Mouse (Mus musculus) urinary bladder, postnatal 10 days (tissue): ENCODE data around the gene Naaa.

Experiments used
- DNase-seq: peaks from one replicate; pipeline ENCODE4 v3.0.0; 2022; ENCODE audit warnings: low spot score

Gene Naaa

DNA sequence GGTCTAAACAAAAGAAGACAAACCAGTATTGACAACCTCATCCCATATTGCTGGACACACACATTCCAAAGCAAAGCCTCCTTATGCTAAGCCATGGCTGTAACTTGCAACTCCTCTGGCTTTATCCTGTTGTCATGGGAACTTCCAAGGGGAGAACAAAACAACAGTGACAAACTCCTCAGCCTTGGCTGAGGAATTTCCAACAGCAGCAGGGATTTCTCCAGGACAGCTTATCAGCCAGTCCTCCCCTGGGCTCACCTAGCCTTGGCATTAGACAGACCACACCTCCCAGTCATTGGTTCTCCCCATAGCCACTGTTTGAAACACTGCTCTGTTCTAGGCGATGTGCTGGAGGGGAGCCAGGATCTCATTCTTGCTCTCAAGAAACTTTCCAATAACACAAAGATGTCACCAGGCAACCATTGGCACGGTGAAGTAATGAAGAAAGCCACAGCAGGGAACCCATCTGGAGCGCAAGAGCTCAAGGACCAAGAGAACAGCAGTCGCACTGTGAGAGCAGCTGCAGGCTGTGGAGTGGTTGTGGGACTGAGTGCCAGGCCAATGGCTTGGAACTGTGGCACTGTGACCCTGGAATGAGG, 14.1 kb downstream of the Naaa start:
- DNase-seq: no peak

DNA sequence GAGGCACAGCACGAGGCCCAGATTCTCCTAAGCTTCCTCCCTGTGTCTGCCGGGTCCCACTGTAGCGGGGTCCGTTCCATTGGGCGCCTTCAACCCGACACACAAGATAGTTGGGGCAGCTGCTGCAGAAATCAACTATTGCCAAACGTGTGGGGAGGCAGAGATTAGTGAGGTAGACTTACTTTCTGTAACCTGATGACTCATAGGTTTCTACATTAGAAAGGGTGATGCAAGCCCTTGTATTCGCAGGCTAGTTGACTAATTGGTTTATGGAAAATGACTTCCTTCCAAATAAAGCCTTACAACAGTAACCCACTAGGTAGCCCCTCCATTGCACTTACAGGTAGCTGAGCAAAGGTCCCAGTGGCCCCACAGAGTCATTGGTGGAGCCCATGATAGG, 15.3 kb downstream of the Naaa start:
- no peak for DNase-seq

DNA sequence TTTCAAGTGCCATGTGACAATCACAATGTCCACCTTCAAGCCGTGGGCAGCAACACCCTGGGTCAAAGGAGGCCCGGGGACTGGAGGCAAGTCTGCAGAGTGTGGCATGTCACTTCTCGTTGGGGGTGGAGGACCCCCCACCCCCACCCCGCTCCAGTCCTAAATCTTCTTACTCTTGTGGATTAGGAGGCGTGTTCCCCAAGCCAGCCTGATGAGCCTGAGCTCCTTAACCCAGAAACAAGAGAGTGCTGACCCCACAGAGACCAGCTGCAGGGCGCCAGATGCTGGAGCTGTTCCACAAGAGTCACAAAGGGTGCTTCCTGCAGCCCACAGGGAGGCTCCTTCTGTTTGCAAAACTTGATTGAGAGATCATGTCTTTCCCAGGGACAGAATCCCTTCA, 21.8 kb downstream of the Naaa start, which contains the start of gene Ppef2:
Gene Ppef2, minus strand, starts transcription at position 61 of the 400 bp plus-strand sequence.
- no peak for DNase-seq

DNA sequence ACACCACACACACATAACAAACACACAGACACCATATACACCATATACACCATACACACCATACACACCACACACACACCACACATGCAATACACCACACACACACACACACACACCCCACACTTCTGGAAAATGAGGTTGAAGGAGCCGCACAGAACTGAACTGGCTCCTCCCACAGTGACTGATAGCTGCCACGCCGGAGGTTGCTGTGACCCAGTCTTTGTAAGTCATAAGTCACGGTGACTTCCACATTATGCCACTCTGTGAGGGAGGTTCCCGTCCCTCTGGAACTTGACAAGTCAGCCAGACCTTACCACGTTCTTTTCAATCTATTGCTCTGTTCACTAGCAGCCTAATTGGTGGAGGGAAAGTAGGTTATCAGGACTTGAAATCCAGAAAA, 23.5 kb downstream of the Naaa start:
- no peak for DNase-seq

DNA sequence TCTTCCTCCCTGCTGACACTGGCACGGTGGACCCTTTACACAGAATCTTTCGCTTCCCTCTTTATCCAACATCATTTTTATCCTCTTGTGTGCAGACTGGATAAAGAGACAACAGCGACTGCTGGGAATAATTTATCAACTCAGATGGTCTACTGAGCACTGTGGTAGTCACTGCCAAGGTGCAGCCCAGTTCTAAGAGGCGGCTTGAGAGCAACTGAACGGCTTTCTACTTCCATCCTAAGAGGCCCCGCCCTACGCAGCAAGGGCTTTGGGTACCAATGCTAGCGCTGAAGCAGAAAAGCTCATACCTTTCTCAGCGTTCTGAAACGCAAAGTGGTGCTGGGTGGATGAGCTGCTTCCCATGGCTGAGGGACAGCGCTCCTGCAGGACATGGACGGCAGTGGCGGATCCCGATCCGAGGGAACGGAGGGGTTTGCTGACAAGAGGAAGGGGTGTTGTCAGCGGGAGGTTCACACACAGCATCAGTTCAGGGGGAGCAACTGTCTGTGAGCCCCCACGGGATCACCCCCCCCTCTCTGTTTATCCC, 25.1 kb downstream of the Naaa start:
- no peak for DNase-seq

DNA sequence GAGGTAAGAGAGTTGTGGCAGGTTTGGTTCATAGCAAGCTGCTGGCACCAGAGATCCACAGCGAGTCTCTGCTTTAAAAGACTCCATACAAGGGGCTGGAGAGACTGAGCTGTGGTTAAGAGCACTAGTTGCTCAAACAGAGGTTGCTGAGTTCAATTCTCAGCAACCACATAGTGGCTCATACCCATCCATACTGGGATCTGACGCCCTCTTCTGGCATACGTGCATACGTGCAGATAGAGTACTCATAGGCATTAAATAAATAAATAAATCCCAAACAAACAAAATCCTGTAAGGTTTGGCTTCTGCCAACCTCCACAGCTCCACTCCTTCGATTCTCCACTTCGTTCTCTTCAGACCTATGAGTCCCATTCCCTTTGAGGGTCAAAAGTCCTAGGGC, 25.9 kb downstream of the Naaa start:
- no peak for DNase-seq

DNA sequence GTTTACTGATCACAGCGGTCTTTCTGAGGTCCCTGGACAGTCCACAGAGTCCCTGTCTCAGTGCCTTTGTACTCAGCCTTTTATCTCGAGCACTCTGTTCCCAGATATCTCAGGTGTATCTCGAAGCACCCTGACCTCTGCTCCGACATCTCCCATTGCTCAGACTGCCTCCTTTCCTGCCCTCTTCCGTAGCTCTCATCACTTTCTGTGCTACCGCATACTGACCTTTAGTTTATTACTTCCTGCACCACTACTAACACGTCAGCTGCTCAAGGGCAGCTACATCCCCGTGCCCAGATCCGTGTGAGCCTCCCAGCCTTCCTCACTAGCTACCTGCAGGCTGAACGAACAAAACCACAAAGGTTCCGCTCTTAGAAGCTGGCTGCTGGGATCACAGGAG, 29.4 kb downstream of the Naaa start:
- no peak for DNase-seq

DNA sequence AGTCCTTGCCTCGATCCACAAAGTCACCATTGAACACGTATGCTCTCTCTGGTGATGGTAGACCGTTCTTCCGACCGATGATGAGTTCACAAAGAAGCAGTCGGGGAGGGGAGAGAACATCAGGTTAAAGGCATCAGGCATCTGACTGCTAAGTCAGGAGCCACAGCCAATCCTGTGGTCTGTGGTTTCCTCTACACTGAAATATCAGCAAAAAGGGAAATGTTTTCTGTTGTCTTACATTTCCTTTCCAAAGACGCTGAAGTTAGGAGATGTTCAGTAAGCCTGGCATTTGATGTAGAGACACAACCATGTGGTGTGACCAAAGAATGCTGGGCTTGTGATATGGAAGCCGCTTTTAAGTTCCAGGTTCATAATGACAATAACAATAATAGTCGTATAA, 32.5 kb downstream of the Naaa start:
- DNase-seq: no peak

DNA sequence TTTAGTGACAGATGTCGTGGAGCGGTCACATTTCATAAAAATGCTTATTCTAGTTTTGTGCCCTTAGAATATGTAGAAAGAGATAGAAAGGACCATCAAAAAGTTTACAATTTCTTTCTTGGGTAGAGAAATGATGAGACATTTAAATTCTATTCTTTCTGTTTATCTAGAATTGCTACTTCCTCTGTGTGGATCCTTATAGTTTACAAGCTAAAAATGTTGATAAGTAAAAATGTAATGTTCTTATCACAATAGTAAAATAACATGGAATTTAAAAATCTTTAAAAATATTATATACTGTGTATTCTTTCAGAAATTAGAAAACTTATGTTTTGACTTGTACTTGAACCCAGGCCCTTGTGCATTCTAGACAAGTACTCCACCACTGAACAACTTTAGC, 33.1 kb downstream of the Naaa start:
- no peak for DNase-seq

DNA sequence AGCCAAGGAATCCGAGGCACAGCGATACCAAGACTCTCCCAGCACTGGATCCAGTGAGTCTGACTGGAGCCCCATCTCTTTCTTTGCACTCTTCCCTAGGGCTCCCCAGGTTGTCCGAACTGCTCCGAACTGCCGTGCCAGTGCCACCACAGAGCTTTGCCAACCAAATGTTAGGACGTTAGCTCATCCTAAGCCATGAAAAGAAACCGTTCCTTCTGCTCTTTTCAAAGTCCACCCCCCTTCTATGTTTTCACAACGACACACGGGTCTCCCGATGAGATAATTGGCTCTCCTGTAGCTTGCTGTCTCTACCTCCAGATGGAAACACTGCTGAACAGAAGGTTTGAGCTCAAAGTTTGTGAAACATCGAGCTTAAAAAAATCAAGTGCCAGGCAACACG, 37.2 kb downstream of the Naaa start:
- no peak for DNase-seq

DNA sequence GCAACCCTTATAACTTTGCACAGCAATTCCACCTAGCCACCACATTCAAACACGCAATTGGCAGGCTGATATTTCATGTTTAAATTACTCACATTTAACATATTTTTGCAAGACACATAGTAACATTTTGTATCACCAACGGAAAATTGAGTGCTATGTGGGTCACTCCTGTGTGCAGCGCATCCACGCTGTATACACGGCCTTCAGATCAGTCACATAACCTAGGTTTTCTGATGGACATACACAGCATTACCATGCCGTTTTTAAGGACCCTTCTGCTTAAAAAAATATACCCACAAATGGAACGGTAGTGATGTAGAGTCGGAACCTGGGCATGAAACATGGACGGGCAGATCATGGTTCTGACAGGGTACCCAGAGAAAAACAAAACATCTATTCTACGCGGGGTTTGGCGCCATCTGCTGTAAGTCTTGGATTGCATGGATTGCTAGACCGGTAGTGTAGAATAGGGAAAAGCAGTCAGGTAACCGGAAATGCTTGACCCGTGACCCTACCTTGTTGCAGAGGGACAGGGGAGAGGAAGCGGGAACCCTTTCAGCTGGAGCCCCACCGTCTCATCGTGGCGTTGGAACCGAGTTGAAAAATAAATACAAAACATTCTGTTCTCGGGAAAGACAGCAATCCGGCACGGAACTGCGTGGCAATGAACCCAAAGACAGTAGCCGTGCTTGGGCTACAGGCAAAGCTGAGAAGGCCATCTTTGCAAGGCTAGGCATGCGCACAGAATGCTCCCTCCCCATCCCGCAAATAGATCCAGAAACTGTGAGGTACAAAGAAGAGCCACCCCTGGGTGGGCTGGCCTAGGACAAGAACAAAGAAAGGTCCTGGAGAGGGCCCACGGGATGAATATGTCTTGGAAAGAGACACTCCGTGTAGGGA, 38.4 kb downstream of the Naaa start:
- no peak for DNase-seq

DNA sequence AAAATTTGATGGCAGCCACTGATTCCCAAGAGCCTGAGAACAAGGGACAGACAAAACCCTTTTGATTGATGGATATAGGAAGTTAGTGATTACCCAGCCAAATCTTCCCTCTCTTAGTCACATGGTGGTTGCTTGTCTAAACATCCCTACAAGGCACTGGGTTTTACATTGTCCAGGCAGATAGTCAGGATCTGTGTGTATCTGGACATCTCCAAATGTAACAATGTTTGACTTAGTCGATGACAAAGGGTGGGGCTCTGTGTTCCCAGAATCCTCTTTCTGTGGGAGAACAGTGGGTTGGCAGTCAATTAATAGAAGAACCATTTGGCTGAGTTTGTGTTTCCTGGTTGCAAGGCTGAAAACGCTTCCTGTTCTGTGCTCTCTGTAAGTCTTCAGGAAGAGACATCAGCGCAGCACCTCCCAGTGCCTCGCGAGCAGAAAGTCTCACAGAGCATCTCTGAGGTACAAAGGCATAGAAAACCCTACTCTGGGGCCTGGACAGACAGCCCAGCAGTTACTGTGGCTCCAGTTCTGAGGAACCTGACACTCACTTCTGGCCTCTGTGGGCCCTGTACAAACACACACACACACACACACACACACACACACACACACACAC, 42.9 kb downstream of the Naaa start:
- DNase-seq: no peak

DNA sequence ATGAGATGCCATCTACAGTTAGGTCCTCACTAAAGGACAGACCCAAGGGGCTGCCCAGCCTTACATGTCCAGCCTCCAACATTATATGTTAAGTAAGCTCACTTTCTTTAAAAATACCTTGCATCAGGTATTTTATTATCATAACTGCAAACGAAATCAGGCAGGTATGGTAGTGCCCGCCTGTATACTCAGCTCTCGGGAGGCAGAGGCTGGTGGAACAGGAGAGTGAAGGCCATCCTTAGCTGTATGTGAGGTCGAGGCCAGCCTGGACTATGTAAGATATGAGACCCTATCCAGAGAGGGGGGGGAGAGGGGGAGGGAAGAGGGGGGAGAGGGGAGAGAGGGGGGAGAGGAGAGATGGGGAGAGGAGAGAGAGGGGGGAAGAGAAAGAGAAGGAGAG, 44.6 kb downstream of the Naaa start:
- no peak for DNase-seq

DNA sequence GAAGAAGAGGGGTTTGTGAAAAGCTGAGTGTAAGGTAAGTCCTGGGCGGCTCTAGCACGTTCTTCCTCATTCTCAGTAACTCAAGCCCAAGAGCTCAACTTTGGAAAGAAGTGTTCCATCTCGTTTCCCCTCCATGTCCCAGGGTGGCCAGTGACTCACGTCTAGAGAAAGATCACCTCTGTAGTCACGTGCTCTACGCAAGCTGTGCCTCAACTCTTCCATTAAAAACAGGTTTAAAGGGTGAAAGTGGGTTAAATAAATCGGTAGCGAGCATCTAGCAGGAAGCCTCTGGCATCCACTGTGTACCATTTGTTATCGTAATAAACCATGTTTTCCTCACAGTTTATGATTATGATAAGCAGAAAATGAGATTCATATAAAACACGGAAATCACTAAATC, 46.1 kb downstream of the Naaa start:
- no peak for DNase-seq

DNA sequence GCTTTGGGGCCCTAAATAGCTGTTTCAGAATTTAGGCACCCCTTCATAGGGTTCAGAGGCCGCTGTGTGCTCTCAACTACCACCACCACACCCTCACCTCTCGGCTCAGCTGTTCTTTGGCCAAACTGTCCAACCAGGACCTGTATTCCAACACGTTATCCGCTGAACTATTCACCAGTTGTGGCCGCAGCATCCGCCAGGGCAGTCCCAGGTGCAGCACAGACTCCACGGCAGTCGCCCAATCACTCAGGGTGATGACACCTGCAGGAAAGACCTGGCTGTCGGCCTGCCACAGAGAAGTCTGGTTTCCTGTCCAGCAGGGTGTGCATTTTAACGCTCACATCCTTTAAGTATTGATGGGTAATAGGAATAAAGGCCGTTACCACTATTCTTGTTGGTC, 47.7 kb downstream of the Naaa start:
- no peak for DNase-seq

DNA sequence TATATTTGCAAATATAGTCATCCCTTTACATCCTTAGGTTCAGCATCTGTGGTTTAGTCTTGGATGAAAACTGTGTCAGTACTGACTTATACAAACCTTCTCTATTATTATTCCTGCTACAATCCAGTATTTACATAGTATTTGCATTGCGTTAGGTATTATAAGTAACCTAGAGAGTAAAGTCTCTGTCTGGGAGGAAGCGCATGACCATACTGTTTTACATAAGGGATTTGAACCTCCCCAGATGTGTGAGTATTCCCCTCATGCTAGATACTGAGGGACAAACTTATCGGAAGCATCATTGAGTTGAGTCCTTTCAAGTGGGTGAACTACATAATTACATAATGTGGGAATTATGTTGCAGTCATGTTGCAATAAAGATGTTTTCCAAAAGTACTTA, 48.5 kb downstream of the Naaa start:
- no peak for DNase-seq

DNA sequence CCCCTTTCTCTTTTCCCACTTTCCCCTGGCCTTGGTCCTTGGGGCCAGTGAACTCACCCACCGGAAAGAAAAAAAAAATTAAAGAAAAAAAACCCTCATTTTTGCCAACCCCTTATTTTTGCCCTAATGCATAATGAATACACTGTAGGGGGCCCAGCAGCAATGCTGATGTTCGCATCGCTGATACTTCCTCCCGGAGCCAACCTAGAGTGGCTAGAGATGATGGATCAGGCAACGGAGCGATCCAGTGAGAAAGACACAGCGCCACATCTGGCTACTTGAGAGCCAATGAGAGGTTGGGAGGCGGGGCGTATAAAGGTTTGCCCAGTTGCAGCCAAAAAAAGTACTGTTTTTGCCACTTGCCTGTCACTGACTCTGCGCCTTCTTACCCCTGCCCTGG, 49.2 kb downstream of the Naaa start:
- DNase-seq: no peak

DNA sequence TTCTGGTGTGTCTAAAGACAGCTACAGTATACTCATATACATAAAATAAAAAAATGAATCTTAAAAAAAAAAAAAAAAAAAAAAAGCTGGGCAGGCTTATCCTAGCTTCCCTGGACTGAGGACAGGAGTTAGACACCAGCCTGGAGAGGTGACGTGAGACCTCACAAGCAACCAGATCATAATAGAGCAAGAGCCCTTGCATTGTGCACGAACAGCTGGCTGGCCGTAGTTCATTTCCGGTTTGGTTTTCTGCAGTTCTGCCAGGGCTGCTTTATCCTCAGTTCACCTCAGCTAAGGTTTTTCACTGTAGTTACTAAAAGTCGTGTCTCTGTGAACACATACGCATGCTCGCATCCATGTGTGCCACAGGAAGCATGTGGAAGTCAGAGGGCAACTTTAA, 50.2 kb downstream of the Naaa start:
- no peak for DNase-seq

DNA sequence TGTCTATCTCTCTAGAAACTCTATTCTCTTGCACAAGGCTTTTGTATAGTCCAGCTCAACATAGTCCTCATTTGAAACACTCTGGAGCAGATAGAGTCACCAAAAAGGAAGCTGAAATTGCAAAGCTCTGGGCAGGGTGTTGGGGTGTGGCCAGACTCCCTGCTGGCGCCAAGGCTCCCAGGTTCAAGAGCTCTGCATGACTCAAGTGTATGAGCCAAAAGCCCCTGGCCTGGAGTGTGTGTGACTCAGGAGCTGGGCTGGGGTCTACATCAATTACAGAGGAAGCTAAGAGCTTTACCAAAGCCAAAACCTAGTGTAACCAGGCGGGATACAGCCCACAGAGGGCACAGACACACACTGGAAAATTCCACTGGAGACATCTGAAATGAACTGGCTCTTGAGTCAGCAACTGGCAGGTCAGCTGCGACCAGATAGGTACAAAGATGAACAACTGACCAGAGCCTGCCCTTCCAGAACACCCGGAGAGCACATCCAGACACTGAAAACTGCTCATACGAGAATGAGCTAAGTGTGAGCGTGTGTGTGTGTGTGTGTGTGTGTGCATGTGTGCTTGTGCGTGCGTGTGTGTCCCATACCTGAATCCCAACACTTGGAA, 57.6 kb downstream of the Naaa start:
- DNase-seq: no peak

DNA sequence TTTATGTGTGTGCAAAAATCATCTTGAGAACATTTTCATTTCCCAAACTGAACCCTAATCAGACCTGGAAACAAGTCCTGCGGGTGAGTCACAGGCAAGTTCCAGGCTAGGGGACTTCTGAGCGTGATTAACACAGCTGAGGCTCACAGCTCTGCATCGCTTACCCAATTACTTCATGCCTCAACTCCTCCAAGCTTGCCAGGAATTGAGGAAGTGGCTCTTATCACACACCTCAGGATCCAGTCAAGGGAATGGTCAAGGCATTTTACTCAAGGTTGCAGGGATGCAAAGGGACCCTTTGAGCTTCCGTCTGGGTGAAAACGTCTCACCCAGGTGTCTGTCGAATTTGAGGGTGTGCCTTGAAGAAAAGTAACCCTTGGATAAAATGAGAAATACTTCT, 58.1 kb downstream of the Naaa start:
- DNase-seq: no peak

DNA sequence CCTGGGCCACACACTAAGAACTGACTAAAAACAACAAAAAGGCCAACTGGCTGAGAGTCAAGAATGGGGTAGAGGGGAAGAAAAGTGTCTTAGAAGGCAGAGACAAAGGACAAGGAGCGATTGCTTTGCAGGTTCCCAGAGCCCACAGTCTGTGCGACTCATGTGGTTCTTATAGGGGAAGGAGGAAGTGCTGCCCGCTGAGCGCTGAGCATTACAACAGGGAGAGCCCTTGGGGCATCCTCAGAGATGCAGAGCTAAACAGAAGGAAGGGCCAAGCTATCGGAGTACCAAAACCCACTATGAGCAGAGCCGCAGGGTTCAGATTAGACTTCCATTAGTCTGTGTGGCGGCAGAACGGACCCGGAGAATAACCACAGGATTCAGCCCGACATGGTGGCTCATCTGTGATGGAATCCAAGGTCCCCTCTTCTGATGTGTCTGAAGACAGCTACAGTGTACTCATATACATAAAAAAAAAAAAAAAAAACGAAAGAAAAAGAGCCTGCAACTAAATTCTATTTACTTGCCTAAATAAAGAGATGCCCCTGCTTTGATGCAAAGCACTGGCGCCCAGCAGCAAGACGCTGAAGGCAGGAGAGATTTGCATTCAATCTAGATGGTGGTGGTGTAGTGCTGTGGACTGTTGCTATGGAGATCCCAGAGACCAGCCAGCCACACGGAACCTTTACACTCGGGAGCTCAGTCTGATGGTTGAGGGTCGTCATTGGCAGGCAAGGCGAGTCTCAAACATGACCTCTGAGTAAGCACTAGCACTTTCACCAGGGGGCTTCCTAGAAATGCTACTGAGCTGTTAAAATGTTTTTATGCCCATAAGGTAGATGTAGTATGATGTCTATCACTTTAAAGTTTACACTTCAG, 58.8 kb downstream of the Naaa start:
- no peak for DNase-seq

DNA sequence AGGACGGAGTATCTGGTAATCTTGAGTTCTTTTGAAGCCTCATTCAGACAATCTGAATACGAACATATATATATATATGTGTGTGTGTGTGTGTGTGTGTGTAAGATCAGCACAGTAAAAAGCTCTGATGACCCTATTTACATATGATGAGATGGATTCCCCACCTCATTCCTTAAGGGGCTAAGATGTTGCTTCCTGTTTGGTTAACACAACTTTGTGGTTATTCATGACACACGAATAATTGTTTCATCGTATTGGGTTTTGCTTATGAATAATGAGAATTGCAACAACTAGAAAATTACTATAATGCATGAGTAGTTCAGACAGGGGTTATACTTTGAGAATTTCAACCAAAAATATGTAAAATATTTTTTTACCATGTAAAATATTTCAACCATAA, 62.7 kb downstream of the Naaa start, which contains the start of gene U90926:
Gene U90926, minus strand, starts transcription at position 101 of the 400 bp plus-strand sequence.
- no peak for DNase-seq
